Mouse (Mus musculus) frontal cortex, postnatal 10 days (tissue): Measurements from ENCODE around the gene Mmp27.

Experiments
- DNase-seq, 2 experiments: peaks; one replicate each; pipeline ENCODE4 v3.0.0; 2022; ENCODE audit warnings: low spot score in 2 of 2, mixed read lengths in 1 of 2

The Mmp27 gene

GRCm38 (mm10) chr9:7602982-7603742, 32.0 kb downstream of the Mmp27 start:
- peak; percentile 20 to 76 for DNase-seq

DNA sequence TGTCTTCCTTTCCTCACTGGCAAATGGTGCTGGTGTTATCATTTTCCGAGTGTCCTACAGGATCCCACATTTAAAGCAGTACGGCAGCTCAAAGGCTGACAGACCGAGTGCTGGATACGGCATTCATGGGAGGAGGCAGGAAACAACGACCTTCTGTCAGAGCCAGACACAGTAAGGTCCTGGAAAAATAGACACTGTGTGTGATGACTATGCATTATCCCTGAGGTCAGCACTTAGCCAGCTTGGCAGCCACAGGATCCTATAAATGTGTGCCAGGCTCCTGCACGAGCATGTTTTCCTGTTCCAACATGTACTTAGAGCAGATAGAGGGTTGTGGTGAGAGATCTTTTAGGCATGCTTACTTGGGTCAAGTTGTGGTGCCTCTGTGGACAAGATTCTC, 32.8 kb downstream of the Mmp27 start:
- no peak for DNase-seq

DNA sequence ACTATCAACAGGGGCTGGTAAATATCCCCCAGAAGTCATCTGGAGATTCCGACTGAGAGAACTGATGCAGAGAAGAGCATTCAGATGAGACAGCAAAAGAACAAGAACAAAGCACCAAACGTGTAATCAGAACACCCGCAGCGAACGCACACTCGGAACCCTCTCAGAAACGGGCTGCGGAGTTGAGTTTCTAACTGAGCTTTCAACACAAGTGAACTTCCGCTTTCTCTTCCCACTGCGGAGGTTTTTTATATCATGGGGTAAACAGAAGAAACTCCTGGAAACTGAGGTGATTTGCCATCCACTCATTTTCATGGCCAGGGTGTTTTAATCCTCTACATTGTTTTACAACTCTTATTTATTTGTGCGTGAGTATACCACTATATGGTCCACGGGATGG, 34.4 kb downstream of the Mmp27 start:
- DNase-seq: no peak

DNA sequence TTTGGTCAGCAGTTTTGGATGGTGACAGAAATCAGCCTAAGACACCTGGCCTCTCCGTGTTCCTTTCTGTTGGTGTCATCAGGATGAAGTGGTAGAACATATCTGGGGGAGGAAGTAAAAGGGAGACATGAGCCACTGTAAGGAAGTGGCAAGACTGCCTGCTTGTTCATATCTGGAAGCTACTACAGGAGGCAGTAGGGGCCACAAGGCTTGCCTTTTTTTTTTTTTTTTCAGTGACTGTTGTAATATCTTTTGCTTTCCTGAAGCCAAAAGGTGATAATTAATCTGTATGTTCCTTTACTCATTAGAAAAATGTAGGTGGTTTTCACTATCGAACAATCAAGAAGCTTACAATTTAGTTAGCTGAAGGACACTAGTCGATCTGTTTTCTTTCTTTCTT, 51.4 kb downstream of the Mmp27 start:
- no peak for DNase-seq

DNA sequence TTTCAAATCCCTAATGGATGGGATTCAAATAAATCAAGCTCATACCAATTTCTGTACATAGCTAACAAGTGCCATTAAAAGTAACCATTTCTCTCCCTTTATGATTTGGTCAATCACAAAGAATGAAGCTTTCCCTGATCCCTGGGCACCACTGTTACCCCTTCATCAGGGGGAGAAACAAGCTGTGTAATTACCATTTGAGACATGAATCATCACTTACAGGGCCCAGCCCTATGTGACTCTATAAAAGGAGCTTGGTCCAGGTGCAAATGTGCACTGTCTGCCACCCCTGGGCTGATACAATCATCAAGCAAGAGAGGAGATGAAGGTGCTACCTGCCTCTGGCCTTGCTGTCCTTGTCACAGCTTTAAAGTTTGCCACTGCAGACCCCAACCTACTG, 56.7 kb downstream of the Mmp27 start, which contains the start of gene Mmp20:
TSS of gene Mmp20 (plus strand) at position 301 of the 400 bp plus-strand sequence.
- no peak for DNase-seq
